Mouse (Mus musculus) intestine, embryonic 15.5 days (tissue): ENCODE data around the gene Ube2e2. TPM values are rescaled to one million over a fixed set of nuclear protein-coding genes. Genes with fewer than 3 reads are reported as not detected.

Source experiments
- ATAC-seq: fragments of 200-750 bp; cut with Nextera tagmentation; 2 replicates; pipeline ENCODE4 v1.8.0; 2017; ENCODE audit warnings: moderate TSS enrichment, moderate library complexity
- H3K27ac ChIP-seq: fragments of 300-500 bp; sonication (generic); 2 replicates; pipeline ENCODE4 v1.5.1; 2015; ENCODE audit warnings: mild to moderate bottlenecking, inconsistent platforms
- H3K27me3 ChIP-seq: fragments of 300-500 bp; sonication (generic); replicated peaks from 2 replicates; pipeline ENCODE4 v1.6.1; 2015; ENCODE audit warnings: inconsistent platforms
- H3K36me3 ChIP-seq: fragments of 300-500 bp; sonication (generic); 2 replicates; pipeline ENCODE4 v1.6.1; 2015; ENCODE audit warnings: inconsistent platforms
- H3K4me1 ChIP-seq: fragments of 300-500 bp; sonication (generic); replicated peaks from 2 replicates; pipeline ENCODE4 v1.6.1; 2015; ENCODE audit warnings: inconsistent platforms
- H3K4me2 ChIP-seq: fragments of 300-500 bp; sonication (generic); replicated peaks from 2 replicates; pipeline ENCODE4 v1.6.1; 2015; ENCODE audit warnings: mild to moderate bottlenecking, inconsistent platforms
- H3K4me3 ChIP-seq: fragments of 300-500 bp; sonication (generic); replicated peaks from 2 replicates; pipeline ENCODE4 v1.5.1; 2015; ENCODE audit warnings: inconsistent platforms
- H3K9ac ChIP-seq: fragments of 300-500 bp; sonication (generic); 2 replicates; pipeline ENCODE4 v1.6.1; 2015; ENCODE audit warnings: inconsistent platforms
- H3K9me3 ChIP-seq: fragments of 300-500 bp; sonication (generic); 2 replicates; pipeline ENCODE4 v1.6.1; 2016; ENCODE audit warnings: inconsistent platforms
- WGBS: fragments of 180-500 bp; shearing (Covaris S2); methylation state at CpG from one replicate; pipeline ENCODE4 v1.1.7; 2015; 5-methylcytosine and 5-hydroxymethylcytosine counted together
- polyA plus RNA-seq: library from polyadenylated mRNA; unstranded; fragments of >200 nt; fragmentation: Nextera tagmentation; extraction: Ambion mirVana; gene quantifications from 2 replicates; pipeline ENCODE4 v1.2.1, GENCODE M21; 2015

Gene Ube2e2
- polyA plus RNA-seq, 1 experiment from 2014 or later: 51.7 TPM

DNA sequence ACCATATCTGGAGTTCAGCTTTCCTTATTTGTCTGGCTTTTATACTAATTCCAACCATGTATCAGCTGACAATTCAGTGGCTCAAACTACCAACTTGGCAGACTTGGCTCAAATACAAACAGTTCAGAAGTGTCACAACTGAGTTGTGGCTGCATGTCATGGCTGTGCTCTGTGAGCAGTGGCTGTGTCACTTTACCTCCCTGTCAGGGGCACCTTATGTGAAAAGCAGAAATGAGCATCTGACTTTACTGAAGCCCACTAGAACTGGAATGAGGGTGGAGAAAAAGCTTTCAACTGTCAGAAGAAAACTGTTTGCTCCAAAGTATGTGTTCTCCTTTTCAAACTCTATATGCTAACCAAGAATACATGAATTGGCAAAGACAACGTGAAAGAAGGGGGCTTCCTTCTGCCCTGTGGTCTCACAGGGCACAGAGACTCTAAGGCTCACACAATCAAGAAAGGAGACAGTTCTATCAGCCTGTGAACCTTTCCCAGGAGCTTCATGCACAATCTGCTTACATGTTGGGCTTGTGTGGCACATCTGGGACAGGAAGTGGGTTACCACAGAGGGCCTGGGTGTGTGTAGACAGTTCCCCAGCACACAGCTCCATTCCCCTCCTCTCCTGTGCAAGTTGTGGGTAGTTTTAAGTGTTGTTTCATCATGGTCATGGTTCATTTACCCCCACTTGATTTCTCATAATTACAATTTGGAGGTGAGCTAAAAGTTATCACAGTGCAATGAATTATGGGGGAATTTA is 228.6 kb downstream of the Ube2e2 start:
- ATAC-seq: no peak
- Histone ChIP-seq H3K27me3 (no peaks in the 10 kb centered on the region), H3K4me3 (no peak overlapping the region), H3K4me1 (no peaks in the 10 kb centered on the region), H3K36me3 (no peaks in the 10 kb centered on the region), H3K9ac (no peak overlapping the region), H3K27ac (no peak overlapping the region), H3K9me3 (no peaks in the 10 kb centered on the region), H3K4me2 (no peak overlapping the region)
- WGBS: 80% methylated on average over 1 of the region's 1 CpGs

- Histone ChIP-seq H3K27ac (no peak overlapping the region), H3K4me2 (no peak overlapping the region), H3K27me3 (no peaks in the 10 kb centered on the region), H3K36me3 (no peaks in the 10 kb centered on the region), H3K4me1 (no peaks in the 10 kb centered on the region), H3K4me3 (no peak overlapping the region), H3K9ac (no peak overlapping the region), H3K9me3 (no peaks in the 10 kb centered on the region)
- ATAC-seq: no peak
- 78% methylated on average over 2 of the region's 2 CpGs for whole genome bisulfite sequencing
Observed at GRCm38 (mm10) chr14:18663666-18664065, 230.4 kb downstream of the Ube2e2 start.

DNA sequence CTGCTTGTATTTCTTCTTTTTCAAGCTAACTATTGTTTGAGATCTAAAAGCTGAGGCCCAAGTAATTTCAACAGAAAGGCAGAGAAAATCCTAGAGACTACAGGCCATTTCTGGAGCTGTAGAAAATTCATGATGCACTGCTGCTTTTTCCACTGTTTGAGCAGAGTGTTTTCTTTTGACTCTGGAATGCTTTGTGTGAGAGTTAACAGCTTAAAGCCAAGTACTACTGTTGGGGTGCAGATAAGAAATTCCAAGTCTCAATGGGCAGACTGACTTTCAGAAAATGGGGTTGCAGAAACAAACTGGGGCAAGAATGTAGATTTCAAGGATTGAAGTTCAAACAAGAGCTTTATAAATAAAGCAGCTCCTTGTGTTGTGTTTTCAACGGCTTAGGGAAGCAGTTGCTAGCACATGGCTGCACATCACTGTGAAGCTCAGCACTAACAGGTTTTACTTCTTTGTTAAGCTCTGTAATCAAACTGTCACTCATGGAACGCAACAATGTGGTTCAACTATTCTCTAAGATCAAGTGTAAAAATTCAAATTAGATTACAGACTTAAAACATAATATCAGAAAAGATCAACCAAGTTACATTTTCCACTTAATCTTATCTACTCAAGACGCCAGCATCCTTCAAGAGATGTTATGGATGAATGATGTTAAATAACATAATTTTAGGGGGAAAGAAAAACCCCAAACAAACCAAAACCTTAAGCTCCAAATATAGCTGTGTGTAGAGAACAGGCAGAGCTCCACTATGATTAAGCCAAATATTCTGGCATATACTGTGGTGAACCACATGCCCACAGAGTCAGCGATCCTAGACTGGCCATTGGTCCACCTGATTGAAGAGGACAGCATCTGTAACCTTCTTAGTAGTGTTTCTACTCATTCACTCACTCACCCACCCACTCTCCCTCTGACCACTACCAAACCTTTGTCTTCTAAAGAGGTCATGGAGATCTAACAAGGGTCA is 236.0 kb downstream of the Ube2e2 start:
- no peaks in the 10 kb centered on the region for H3K36me3 ChIP-seq
- ATAC-seq: no peak
- H3K4me3 ChIP-seq: no peak overlapping the region
- no peaks in the 10 kb centered on the region for H3K9me3 ChIP-seq
- H3K27ac ChIP-seq: no peak overlapping the region
- H3K4me1 ChIP-seq: no peaks in the 10 kb centered on the region
- H3K9ac ChIP-seq: no peak overlapping the region
- no peak overlapping the region for H3K4me2 ChIP-seq
- WGBS: 70% methylated on average over 4 of the region's 4 CpGs
- no peaks in the 10 kb centered on the region for H3K27me3 ChIP-seq

DNA sequence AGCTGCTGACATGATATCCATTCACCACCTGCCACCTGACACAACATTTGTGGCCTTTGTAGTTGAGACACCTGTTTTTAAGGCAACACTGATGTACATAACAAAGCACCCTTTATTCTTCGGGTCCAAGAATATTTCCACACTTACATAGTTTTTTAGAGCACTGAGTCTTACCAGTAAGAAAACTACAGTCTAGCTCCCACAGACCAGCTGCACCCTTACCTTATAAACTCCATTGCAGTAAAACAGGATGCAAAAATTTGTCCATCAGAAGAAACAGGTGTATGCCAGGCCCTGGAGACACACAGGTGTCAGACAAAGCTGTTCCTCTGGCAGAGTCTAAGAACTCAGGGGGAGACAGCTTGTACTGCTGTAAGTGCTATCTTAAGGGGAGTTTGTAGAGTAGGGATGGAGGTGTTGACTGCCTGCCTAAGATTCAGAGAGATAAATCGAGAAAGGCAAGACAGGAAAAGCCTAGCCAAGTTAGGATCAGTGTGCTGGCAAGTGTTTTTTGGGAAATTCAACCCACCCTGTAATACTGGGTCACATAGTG is 244.9 kb downstream of the Ube2e2 start:
- H3K4me3 ChIP-seq: no peak overlapping the region
- WGBS: 78% methylated on average over 2 of the region's 2 CpGs
- no peaks in the 10 kb centered on the region for H3K9me3 ChIP-seq
- H3K4me2 ChIP-seq: no peak overlapping the region
- H3K27me3 ChIP-seq: no peaks in the 10 kb centered on the region
- no peaks in the 10 kb centered on the region for H3K4me1 ChIP-seq
- H3K27ac ChIP-seq: no peak overlapping the region
- ATAC-seq: no peak
- H3K36me3 ChIP-seq: no peaks in the 10 kb centered on the region
- H3K9ac ChIP-seq: no peak overlapping the region

- Histone ChIP-seq H3K4me2 (no peak overlapping the region), H3K27ac (no peak overlapping the region), H3K36me3 (no peaks in the 10 kb centered on the region), H3K9me3 (no peaks in the 10 kb centered on the region), H3K27me3 (no peaks in the 10 kb centered on the region), H3K4me3 (no peak overlapping the region), H3K9ac (no peak overlapping the region), H3K4me1 (no peaks in the 10 kb centered on the region)
- WGBS: 70% methylated on average over 4 of the region's 4 CpGs
- ATAC-seq: no peak
Observed at GRCm38 (mm10) chr14:18641656-18642055, 252.4 kb downstream of the Ube2e2 start.

GRCm38 (mm10) chr14:18638753-18639456 is 255.2 kb downstream of the Ube2e2 start:
- Histone ChIP-seq H3K4me3 (no peak overlapping the region), H3K27me3 (no peaks in the 10 kb centered on the region), H3K36me3 (no peaks in the 10 kb centered on the region), H3K9ac (no peak overlapping the region), H3K4me1 (no peaks in the 10 kb centered on the region), H3K4me2 (no peak overlapping the region), H3K27ac (no peak overlapping the region), H3K9me3 (no peaks in the 10 kb centered on the region)
- ATAC-seq: no peak
- 76% methylated on average over 2 of the region's 2 CpGs for WGBS

DNA sequence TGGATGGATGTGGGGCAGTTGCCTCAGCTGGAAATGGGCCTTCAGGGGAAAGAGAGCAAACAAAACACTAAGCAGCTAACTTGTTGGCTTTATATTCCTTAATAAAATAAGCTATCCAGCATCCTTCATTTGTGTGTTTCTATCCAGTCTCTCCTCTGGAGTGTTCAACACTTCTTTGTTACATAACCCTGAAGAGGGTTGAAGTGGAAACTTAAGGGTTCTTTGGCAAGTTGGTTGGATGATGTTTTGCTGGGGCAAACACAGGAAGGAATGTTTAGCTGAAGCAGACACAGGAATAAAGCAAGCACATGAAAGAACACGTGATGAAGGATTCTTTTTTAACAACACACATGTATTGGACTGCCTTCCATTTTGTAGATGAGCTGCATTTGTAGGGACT is 256.3 kb downstream of the Ube2e2 start:
- Histone ChIP-seq H3K4me3 (no peak overlapping the region), H3K27me3 (no peaks in the 10 kb centered on the region), H3K9me3 (no peaks in the 10 kb centered on the region), H3K4me1 (no peaks in the 10 kb centered on the region), H3K9ac (no peak overlapping the region), H3K36me3 (no peaks in the 10 kb centered on the region), H3K4me2 (no peak overlapping the region), H3K27ac (no peak overlapping the region)
- no peak for ATAC-seq
- 81% methylated on average over 1 of the region's 1 CpGs for WGBS

DNA sequence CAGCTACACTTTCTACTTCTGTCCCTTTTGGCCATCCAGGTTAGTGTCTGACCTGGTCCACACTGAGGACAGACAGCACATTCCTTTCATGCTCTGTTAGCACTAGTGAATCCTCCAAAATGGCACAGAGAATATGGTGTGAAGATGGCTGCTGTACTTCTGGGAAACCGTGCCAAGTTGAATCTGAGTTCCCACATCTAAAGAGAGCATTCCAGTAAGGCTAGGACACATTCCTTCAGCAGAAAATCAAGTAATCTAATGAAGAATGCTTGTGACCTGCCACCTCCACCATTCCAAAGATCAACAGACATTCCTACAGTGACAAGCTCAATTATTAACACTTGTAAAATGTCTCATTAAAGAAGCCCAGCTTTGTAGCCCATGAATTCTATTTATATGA is 265.9 kb downstream of the Ube2e2 start:
- no peak overlapping the region for H3K4me2 ChIP-seq
- H3K36me3 ChIP-seq: no peaks in the 10 kb centered on the region
- no peak overlapping the region for H3K9ac ChIP-seq
- no peaks in the 10 kb centered on the region for H3K4me1 ChIP-seq
- no peaks in the 10 kb centered on the region for H3K27me3 ChIP-seq
- no peak for ATAC-seq
- WGBS: 69% methylated on average over 1 of the region's 1 CpGs
- H3K9me3 ChIP-seq: no peaks in the 10 kb centered on the region
- no peak overlapping the region for H3K27ac ChIP-seq
- H3K4me3 ChIP-seq: no peak overlapping the region

DNA sequence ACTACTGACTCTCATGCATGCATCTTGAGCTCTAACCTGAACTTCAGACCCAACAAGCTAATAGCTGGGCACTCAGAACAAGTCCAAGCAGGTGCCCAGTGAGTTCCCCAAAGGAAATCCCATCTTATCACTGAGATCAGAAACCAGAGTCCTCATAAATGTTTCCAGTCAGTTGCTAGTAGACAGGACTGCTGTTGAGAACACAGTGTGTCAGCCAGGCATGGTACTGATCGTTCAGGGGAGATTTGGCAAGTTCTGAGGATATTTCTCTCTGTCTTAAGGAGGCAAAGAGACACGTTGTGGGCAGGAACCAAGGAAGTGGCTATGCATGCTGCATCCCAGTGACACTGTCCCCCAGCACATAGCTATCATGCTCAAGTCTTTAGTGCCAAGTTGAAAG is 275.5 kb downstream of the Ube2e2 start:
- Histone ChIP-seq H3K27me3 (no peaks in the 10 kb centered on the region), H3K27ac (no peak overlapping the region), H3K9me3 (no peaks in the 10 kb centered on the region), H3K9ac (no peak overlapping the region), H3K4me1 (no peaks in the 10 kb centered on the region), H3K36me3 (no peaks in the 10 kb centered on the region), H3K4me3 (no peak overlapping the region), H3K4me2 (no peak overlapping the region)
- WGBS: 72% methylated on average over 2 of the region's 2 CpGs
- ATAC-seq: no peak

GRCm38 (mm10) chr14:18601927-18602326 is 292.1 kb downstream of the Ube2e2 start:
- H3K4me3 ChIP-seq: no peak overlapping the region
- no peak overlapping the region for H3K9ac ChIP-seq
- H3K4me2 ChIP-seq: no peak overlapping the region
- H3K36me3 ChIP-seq: no peaks in the 10 kb centered on the region
- no peaks in the 10 kb centered on the region for H3K4me1 ChIP-seq
- ATAC-seq: no peak
- no peaks in the 10 kb centered on the region for H3K27me3 ChIP-seq
- H3K27ac ChIP-seq: no peak overlapping the region
- no peaks in the 10 kb centered on the region for H3K9me3 ChIP-seq
- WGBS: 62% methylated on average over 1 of the region's 1 CpGs

DNA sequence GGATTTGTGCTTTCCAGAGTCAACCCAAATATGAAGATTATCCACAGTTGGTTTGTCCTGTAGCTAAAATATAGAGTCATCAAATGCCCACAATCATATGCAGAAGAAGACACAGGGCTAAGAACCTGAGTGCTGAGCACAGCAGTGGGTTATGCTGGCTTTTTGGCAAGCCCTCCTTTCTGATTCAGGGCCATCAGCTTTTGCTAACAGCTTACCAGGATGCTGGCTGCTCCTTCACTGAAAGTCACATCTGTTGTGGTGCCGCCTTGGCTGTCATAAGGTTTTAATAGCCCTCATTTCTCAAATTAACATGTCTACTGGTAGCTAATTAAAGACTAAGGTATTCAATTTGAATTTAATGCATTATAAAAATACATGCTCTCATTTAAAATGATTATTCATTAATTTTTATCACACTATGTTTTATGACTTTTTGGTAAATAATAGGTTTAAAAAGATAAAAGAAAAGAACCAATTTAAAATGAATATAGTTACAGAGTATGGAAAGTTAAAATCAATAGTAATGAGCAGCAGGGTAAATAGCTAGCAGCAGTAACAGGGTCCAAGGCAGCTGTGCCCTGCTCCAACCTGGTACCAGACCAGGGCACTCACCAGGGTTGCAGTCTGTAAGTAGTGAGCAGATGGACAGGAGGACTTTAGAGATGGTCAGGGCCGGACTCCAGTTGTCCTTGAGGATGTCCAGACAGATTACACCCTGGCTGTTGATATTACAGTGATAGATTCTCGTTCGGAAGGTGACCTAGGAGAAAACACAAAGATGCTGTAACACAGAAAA is 307.6 kb downstream of the Ube2e2 start:
- no peaks in the 10 kb centered on the region for H3K9me3 ChIP-seq
- H3K27ac ChIP-seq: no peak overlapping the region
- ATAC-seq: no peak
- H3K4me1 ChIP-seq: no peaks in the 10 kb centered on the region
- H3K4me3 ChIP-seq: no peak overlapping the region
- no peak overlapping the region for H3K4me2 ChIP-seq
- H3K27me3 ChIP-seq: no peaks in the 10 kb centered on the region
- no peaks in the 10 kb centered on the region for H3K36me3 ChIP-seq
- H3K9ac ChIP-seq: no peak overlapping the region
- 81% methylated on average over 4 of the region's 4 CpGs for WGBS
